Comparison of ENCODE assay signal across 8 mouse cellular contexts in the genomic region with DNA sequence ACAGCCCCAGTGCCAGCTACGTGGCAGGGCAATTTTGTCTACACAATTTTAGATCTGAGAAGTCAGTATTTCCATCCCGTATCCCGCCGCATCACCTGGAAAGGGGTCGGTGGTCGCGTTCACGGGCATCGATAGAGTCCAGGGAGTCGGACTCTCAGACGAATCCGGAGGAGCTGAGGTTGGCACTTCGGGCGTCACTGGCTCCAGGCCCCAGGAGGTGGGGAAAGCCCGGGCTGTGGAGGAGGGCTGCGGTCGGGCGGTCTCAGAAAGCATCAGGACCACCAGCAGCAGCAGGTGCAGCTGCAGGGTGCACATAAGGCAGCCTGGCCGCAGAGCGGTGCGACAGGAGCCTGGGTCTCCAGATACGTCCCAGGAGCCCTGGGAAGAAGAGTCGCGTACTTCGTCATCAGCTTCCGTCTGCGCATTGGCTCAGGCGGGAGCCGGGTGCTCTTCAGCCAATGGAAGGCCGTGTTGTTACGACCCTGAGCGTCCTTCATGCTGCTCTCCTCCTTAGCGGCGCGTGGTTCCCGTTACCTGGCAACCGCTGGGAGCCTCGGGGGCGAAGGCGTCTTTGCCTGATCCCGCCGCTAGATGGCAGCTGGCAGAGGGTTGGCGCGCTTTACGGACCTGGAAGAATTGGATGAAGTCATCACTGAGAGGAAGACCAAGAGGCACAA. TPM values are rescaled to one million over a fixed set of nuclear protein-coding genes. Genes with fewer than 3 reads are reported as not detected.
DNase-seq lines count a peak whose midpoint lies in the region; ATAC-seq lines count a peak whose summit lies in the region.

A gene (minus strand): TSS at position 404 of the 677 bp plus-strand sequence.
A gene (plus strand): TSS at position 537 of the 677 bp plus-strand sequence.

- DNase-seq in adrenal gland, adult (ENCODE audit: inconsistent age in 2 of 2, low spot score in 1 of 2): peak; percentile 97 to 98
- DNase-seq in embryo, embryonic 10.5 days (ENCODE audit: low spot score): peak; percentile 99
- DNase-seq in gastrocnemius, postnatal 14 days: peak; percentile 98
- peak; percentile 95 to 97 for DNase-seq in left cerebral cortex, postnatal 10 days (ENCODE audit: extremely low spot score in 1 of 2, low spot score in 2 of 2)
- peak; percentile 96 for DNase-seq in right cerebral cortex, postnatal 25 days
- peak; percentile 93 to 97 for DNase-seq in urinary bladder, postnatal 4 days (ENCODE audit: low spot score in 2 of 2)

- ATAC-seq in inflammation-experienced regulatory T-cells, adult 6 months: peak; percentile 99
- ATAC-seq in megakaryocyte-erythroid progenitor cell, adult 5-6 weeks (replicated peaks; ENCODE audit: low FRiP score, low TSS enrichment, poor library complexity, severe bottlenecking): peak; percentile 99

- intact Hi-C loops in gastrocnemius, postnatal 14 days (cut with DNase I; ENCODE audit: low total_unique reads): loop anchor here (2.0 kb wide), 1 partner anchor 111 kb away; no protein-coding TSS in a partner anchor
- intact Hi-C loops in left cerebral cortex, postnatal 10 days (cut with DNase I): loop anchor here (5.0 to 10.0 kb wide), 2 partner anchors 110 to 403 kb away; no protein-coding TSS in a partner anchor

RNA-seq across cellular contexts. Expression of the first gene that starts in this region (rescaled TPM):
- 1 to 10 TPM; 1.9 to 2.6 TPM for total RNA-seq in gastrocnemius, postnatal 14 days (2021)
- 1 to 10 TPM; 5.8 to 9.4 (median 9.1) TPM for polyA plus RNA-seq in inflammation-experienced regulatory T-cells, adult 6 months (2017; shearing (Covaris generic))
- total RNA-seq in left cerebral cortex, postnatal 10 days (2021): 10 to 100 TPM; 25.9 to 28.5 TPM
- 8.7 and 15.2 TPM in 2 replicates for total RNA-seq in megakaryocyte-erythroid progenitor cell, adult 5-6 weeks (2014; fragmentation: Nextera tagmentation)
- total RNA-seq in megakaryocyte-erythroid progenitor cell, adult 5-6 weeks (2017): 4.3 and 6.4 TPM in 2 replicates

RNA-seq across cellular contexts. Expression of the second gene that starts in this region (rescaled TPM):
- total RNA-seq in gastrocnemius, postnatal 14 days (2021): 10 to 100 TPM; 20.2 to 25.9 TPM
- polyA plus RNA-seq in inflammation-experienced regulatory T-cells, adult 6 months (2017; shearing (Covaris generic)): 10 to 100 TPM; 46.8 to 61.9 (median 50.3) TPM
- total RNA-seq in left cerebral cortex, postnatal 10 days (2021): 10 to 100 TPM; 18.7 to 20.2 TPM
- total RNA-seq in megakaryocyte-erythroid progenitor cell, adult 5-6 weeks (2014; fragmentation: Nextera tagmentation): 0.89 TPM in 1 of 2 replicates, not detected in the other
- total RNA-seq in megakaryocyte-erythroid progenitor cell, adult 5-6 weeks (2017): 0.09 and 4.6 TPM in 2 replicates

Comparison
In these comparisons a context has a peak if more than half of its experiments do, and no peak if none do; other contexts are left out.
1. Peak in every context shown above with its lines: DNase-seq and ATAC-seq.